Mouse (Mus musculus): Measurements from ENCODE around the gene Ces4a.
"Not testable (repeated sequence)": the region's sequence is repeated elsewhere in the genome, so short reads cannot be mapped to it uniquely, and the experiment has no call there.

Gene Ces4a

GRCm38 (mm10) chr8:105131509-105131908 is at the start of gene Ces4a:
TSS of gene Ces4a (plus strand) at chr8:105131800.
- DNase-seq (ENCODE audit: low read depth, low spot score), result no peak

DNA sequence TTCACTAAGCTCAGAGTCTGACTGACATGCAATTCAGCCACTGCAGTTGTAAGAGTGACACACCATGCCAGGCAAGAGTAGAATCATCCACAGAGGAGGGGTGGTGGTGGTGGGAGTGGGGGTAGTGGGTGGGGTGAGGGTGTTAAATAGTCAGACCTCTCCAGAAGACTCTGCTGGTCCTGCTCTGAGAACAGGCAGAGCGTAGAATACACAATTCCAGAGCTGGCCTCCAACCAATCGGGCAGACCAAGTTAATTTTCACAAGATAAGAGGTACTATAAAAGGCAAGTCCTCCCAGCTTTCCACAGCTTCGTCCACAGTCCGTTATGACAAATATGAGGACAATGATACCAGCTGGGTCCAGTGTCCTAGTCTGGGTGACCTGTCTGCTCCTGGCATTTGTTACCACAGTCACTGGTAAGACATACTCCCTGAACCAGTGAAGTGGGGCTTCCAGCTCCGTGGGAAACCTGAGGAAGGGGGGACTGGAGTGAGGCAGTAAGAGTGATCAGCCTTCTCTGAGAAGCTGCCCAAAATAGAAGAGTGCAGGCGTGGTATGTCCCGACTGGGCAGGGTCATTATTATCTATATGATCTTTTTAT is 48.0 kb upstream of the Ces4a start, which contains the start of gene Ces3b:
Gene Ces3b, plus strand, starts transcription at position 305 of the 602 bp plus-strand sequence.
- DNase-seq (ENCODE audit: low read depth, low spot score), result no peak

DNA sequence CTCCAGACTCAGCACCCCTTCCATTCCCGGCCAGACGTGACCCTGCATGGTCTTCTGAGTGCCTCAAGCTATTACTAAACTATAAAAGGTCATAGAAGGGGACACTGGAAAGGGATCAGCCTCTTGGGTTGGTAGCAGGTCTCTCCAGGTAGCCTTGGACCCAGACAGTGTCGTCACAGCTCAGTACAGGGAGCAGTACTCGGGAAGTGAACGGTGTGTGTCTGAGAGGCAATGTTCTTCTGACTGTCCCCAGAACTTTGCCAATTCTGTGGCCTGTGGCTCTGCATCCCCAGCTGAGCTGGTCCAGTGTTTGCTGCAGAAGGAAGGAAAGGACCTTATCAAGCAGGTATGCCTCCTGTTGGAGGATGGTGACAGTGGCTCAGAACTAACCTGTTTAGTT is 43.4 kb upstream of the Ces4a start:
- not testable (repeated sequence) for DNase-seq (ENCODE audit: low read depth, low spot score)

GRCm38 (mm10) chr8:105088581-105088980 is 43.0 kb upstream of the Ces4a start:
- DNase-seq (ENCODE audit: low read depth, low spot score), result no peak

GRCm38 (mm10) chr8:105093992-105094391 is 37.6 kb upstream of the Ces4a start:
- no peak for DNase-seq (ENCODE audit: low read depth, low spot score)

DNA sequence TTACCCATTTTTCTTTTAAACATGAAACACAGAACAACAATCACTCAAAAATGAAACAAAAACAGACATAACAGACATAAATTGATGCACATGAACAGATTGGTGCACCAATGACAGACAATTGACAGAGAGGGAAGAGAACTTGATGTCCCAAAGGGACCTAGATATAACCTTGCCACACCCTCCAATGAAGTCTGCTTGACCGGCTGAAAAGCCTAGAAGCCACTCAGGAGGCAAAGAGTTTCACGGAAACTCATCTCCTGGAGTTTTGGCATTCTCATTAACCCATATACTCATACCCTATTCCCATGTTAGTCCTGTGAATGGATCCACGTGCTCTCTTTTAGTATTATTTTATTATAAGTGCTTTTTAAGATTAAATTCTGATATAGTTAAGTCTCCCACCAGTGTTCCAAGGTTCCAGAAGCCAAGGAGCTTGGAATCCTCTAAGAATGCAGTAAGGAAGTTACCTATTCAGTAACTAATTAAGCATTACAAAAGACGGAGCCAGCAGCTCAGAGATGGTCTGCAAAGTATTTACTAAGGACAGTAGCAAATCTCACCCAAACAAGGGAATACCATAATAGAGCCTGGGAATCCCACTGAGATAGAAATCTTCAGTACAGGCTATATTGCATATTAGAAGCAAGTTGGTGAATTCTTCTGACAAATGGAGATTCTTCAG is 29.4 kb upstream of the Ces4a start:
- not testable (repeated sequence) for DNase-seq (ENCODE audit: low read depth, low spot score)

GRCm38 (mm10) chr8:105103701-105104100 is 27.9 kb upstream of the Ces4a start:
- DNase-seq (ENCODE audit: low read depth, low spot score), result not testable (repeated sequence)

DNA sequence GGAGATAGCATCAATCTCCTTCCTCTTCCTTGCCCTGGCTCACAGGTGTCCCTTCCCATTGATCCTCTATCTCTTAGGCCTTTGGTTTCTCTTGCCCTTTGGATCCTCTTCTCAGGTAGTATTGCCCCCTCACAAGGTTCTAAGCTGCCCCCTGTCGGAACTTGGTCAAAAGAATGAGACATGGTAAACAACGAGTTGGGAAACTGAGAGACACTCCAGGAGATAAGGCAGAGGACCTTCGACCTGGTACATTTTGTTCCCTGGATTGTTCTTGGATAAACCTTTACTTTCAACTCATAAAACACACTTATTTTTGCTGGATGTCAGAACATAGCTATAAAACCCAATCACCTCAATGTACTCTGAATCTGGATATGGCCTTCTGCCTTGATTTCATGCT is 27.4 kb upstream of the Ces4a start:
- no peak for DNase-seq (ENCODE audit: low read depth, low spot score)

DNA sequence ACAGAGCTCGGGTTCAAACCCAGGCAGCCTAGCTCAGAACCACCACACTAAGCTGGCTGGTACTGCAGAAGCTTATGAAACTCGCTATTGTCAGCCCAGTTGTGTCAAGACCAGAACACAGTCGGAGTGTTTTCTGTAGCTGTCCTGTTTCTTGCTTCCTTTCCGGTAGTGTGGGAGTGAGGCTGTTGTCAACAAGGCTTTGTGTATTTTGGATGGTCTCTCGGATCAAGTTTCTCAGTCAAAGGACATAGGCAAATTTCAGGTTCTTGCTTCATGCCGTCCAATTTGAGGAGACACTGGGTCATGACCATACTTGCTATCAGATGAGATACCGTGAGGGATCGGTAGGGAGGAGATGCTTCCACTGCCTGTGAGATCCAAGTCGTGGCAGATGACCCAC is 1.7 kb upstream of the Ces4a start:
- DNase-seq (ENCODE audit: low read depth, low spot score), result no peak

GRCm38 (mm10) chr8:105138423-105138822 is 6.8 kb downstream of the Ces4a start:
- peak; percentile 15 for DNase-seq (ENCODE audit: low read depth, low spot score)

- DNase-seq (ENCODE audit: low read depth, low spot score), result no peak
Measured at GRCm38 (mm10) chr8:105142395-105142794, 10.8 kb downstream of the Ces4a start.

DNA sequence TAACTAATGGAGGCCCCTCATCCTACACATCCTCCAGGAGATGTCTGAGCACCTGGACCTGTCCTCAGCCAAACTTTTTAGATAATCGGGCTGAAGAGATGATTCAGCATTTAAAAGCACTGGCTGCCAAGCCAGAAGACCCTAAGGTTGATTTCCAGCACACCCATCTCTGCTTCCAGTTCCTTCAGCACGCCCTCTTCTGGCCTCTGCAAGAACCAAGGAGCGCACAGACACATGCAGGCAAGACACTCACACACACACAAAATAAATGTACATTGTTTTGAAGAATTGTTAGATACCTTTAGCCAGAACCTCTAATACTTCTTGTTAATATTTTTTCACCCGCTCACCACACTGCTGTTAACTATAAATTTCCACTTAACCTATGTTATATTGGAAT is 20.1 kb downstream of the Ces4a start:
- no peak for DNase-seq (ENCODE audit: low read depth, low spot score)

- no peak for DNase-seq (ENCODE audit: low read depth, low spot score)
Measured at GRCm38 (mm10) chr8:105152623-105153398, 21.2 kb downstream of the Ces4a start.

- no peak for DNase-seq (ENCODE audit: low read depth, low spot score)
Measured at GRCm38 (mm10) chr8:105154316-105154715, 22.7 kb downstream of the Ces4a start.

- DNase-seq (ENCODE audit: low read depth, low spot score), result no peak
Measured at GRCm38 (mm10) chr8:105155091-105155745, 23.6 kb downstream of the Ces4a start.

GRCm38 (mm10) chr8:105157555-105157954 is 26.0 kb downstream of the Ces4a start:
- no peak for DNase-seq (ENCODE audit: low read depth, low spot score)

- no peak for DNase-seq (ENCODE audit: low read depth, low spot score)
Measured at GRCm38 (mm10) chr8:105158084-105158483, 26.5 kb downstream of the Ces4a start.

DNA sequence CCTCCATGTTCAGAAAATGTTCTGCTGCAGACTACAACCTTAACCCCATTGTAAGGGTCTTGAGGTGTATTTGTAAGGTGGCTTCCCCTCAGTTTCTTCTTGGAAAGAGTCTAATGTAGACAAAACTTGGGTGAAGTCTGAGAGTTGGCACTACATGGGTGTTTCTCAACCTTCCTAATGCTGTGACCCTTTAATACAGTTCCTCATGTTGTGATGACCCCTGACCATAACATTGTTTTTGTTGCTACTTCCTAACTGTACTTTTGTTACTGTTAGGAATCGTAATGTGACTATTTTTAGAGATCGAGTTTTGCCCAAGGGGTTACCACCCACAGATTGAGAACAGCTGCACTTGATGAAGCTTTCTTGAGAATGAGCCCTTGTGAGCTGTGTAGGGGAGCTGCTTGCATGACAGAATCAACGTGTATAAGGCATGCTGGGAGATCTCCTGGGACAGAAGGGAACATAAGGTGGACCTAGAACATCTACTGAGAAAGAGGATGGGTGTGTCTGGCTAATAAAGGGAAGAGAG is 29.6 kb downstream of the Ces4a start:
- DNase-seq (ENCODE audit: low read depth, low spot score), result no peak

- DNase-seq (ENCODE audit: low read depth, low spot score), result no peak
Measured at GRCm38 (mm10) chr8:105164272-105164902, 32.8 kb downstream of the Ces4a start.

DNA sequence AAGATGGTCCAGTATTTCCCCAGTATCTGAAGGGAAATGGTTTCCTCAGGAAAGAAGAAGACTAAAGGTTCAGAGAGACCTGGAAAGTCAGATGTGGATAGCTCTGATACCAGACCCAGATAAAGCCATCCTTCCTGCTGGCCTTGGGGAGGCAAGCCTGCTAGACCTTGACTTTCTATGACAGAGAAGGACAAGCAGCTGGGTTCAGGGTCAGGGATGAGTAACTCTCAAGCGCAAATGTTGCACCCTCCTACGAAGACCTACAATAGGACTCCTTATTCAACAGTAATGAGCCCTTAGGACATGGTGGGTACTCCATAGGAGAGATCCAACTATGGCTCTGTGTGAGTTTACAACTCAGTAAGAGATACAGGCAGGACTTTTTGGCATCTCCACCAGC is 33.6 kb downstream of the Ces4a start:
- DNase-seq (ENCODE audit: low read depth, low spot score), result no peak

- no peak for DNase-seq (ENCODE audit: low read depth, low spot score)
Measured at GRCm38 (mm10) chr8:105167116-105167515, 35.5 kb downstream of the Ces4a start.
